Mouse (Mus musculus): Measurements from ENCODE around the gene Gm26992. TPM values are rescaled to one million over a fixed set of nuclear protein-coding genes. Genes with fewer than 3 reads are reported as not detected.
A peak's percentile ranks its signal among the peaks of the same experiment; 100 is the strongest.

Gm26992 gene
- polyA plus RNA-seq (2012; rRNA removed) = 0.41 TPM in 1 of 2 replicates, not detected in the other
- polyA plus RNA-seq (2014; fragmentation: Nextera tagmentation; extraction: Ambion mirVana) = not detected in 2 replicates

- Histone ChIP-seq H3K9ac (replicated peaks) (no peak within 1 kb of the TSS), H3K9me3 (ENCODE audit: control insufficient read depth, low read length) (no peaks in the 10 kb centered on the region), H3K36me3 (replicated peaks; ENCODE audit: control insufficient read depth, insufficient read depth, low read depth) (no peaks in the 10 kb centered on the region), H3K27me3 (ENCODE audit: control insufficient read depth, insufficient read depth, low read length) (no peaks in the 10 kb centered on the region), H3K4me3 (ENCODE audit: insufficient read depth in 1 of 2, low read depth in 2 of 2, low read length in 2 of 2) (no peak within 1 kb of the TSS), H3K27ac (no peak within 1 kb of the TSS), H3K4me1 (replicated peaks; ENCODE audit: control insufficient read depth in 2 of 2, insufficient read depth in 2 of 2, low read length in 1 of 2) (no peaks in the 10 kb centered on the region), H3K4me2 (ENCODE audit: low read depth) (no peak within 1 kb of the TSS)
- no peak for DNase-seq (ENCODE audit: low read depth in 3 of 3, low spot score in 3 of 3)
- 62% methylated on average over 2 of the region's 2 CpGs for WGBS (ENCODE audit: insufficient replicate concordance)
- no peak for ATAC-seq (ENCODE audit: insufficient read depth)
- no peak for TF ChIP-seq EP300 (IDR thresholded peaks at IDR 0.05; ENCODE audit: low read depth)
- TF ChIP-seq CTCF (IDR thresholded peaks at IDR 0.05; ENCODE audit: low read depth) = no peak
Measured at GRCm38 (mm10) chrX:103421710-103422109, at the start of gene Gm26992. Gene Gm26992 (plus strand): TSS chrX:103422010.

GRCm38 (mm10) chrX:103374250-103374649, 47.6 kb upstream of the Gm26992 start:
- DNase-seq (ENCODE audit: low read depth in 3 of 3, low spot score in 3 of 3) = no peak
- Histone ChIP-seq H3K27ac (no peak overlapping the region), H3K4me3 (ENCODE audit: insufficient read depth in 1 of 2, low read depth in 2 of 2, low read length in 2 of 2) (no peak overlapping the region), H3K4me2 (ENCODE audit: low read depth) (no peak overlapping the region), H3K27me3 (ENCODE audit: control insufficient read depth, insufficient read depth, low read length) (no peaks in the 10 kb centered on the region; the same call in 1 of the 2 replicates), H3K9ac (replicated peaks) (no peak overlapping the region), H3K4me1 (replicated peaks; ENCODE audit: control insufficient read depth in 2 of 2, insufficient read depth in 2 of 2, low read length in 1 of 2) (no peaks in the 10 kb centered on the region), H3K9me3 (ENCODE audit: control insufficient read depth, low read length) (no peaks in the 10 kb centered on the region), H3K36me3 (replicated peaks; ENCODE audit: control insufficient read depth, insufficient read depth, low read depth) (no peaks in the 10 kb centered on the region)
- TF ChIP-seq EP300 (IDR thresholded peaks at IDR 0.05; ENCODE audit: low read depth) (no peak), CTCF (IDR thresholded peaks at IDR 0.05; ENCODE audit: low read depth) (peak; percentile 38)
- 48% methylated on average over 5 of the region's 5 CpGs for WGBS (ENCODE audit: insufficient replicate concordance)
- no peak for ATAC-seq (ENCODE audit: insufficient read depth)

GRCm38 (mm10) chrX:103384528-103384927, 37.3 kb upstream of the Gm26992 start:
- H3K4me2 ChIP-seq (ENCODE audit: low read depth) = no peak overlapping the region
- WGBS (ENCODE audit: insufficient replicate concordance) = 51% methylated on average over 3 of the region's 3 CpGs

GRCm38 (mm10) chrX:103388131-103388530, 33.7 kb upstream of the Gm26992 start:
- no peaks in the 10 kb centered on the region for H3K4me1 ChIP-seq (replicated peaks; ENCODE audit: control insufficient read depth in 2 of 2, insufficient read depth in 2 of 2, low read length in 1 of 2)
- no peaks in the 10 kb centered on the region; the same call in 1 of the 2 replicates for H3K27me3 ChIP-seq (ENCODE audit: control insufficient read depth, insufficient read depth, low read length)
- DNase-seq (ENCODE audit: low read depth in 3 of 3, low spot score in 3 of 3) (no peak), ATAC-seq (ENCODE audit: insufficient read depth) (no peak)
- WGBS (ENCODE audit: insufficient replicate concordance) = 69% methylated on average over 3 of the region's 3 CpGs
- no peak overlapping the region for H3K4me3 ChIP-seq (ENCODE audit: insufficient read depth in 1 of 2, low read depth in 2 of 2, low read length in 2 of 2)
- no peak overlapping the region for H3K9ac ChIP-seq (replicated peaks)
- no peak for TF ChIP-seq CTCF (IDR thresholded peaks at IDR 0.05; ENCODE audit: low read depth)
- no peak for TF ChIP-seq EP300 (IDR thresholded peaks at IDR 0.05; ENCODE audit: low read depth)
- no peak overlapping the region for H3K27ac ChIP-seq
- H3K4me2 ChIP-seq (ENCODE audit: low read depth) = no peak overlapping the region
- no peaks in the 10 kb centered on the region for H3K36me3 ChIP-seq (replicated peaks; ENCODE audit: control insufficient read depth, insufficient read depth, low read depth)
- H3K9me3 ChIP-seq (ENCODE audit: control insufficient read depth, low read length) = no peaks in the 10 kb centered on the region

More at GRCm38 (mm10) chrX:103384528-103384927, 37.3 kb upstream of the Gm26992 start:
- no peaks in the 10 kb centered on the region for H3K4me1 ChIP-seq (replicated peaks; ENCODE audit: control insufficient read depth in 2 of 2, insufficient read depth in 2 of 2, low read length in 1 of 2)
- ATAC-seq (ENCODE audit: insufficient read depth) = no peak
- H3K27ac ChIP-seq = no peak overlapping the region
- H3K36me3 ChIP-seq (replicated peaks; ENCODE audit: control insufficient read depth, insufficient read depth, low read depth) = no peaks in the 10 kb centered on the region
- H3K27me3 ChIP-seq (ENCODE audit: control insufficient read depth, insufficient read depth, low read length) = no peaks in the 10 kb centered on the region; the same call in 1 of the 2 replicates
- DNase-seq (ENCODE audit: low read depth in 3 of 3, low spot score in 3 of 3) = no peak
- H3K4me3 ChIP-seq (ENCODE audit: insufficient read depth in 1 of 2, low read depth in 2 of 2, low read length in 2 of 2) = no peak overlapping the region
- H3K9ac ChIP-seq (replicated peaks) = no peak overlapping the region
- H3K9me3 ChIP-seq (ENCODE audit: control insufficient read depth, low read length) = no peaks in the 10 kb centered on the region
- TF ChIP-seq EP300 (IDR thresholded peaks at IDR 0.05; ENCODE audit: low read depth) (no peak), CTCF (IDR thresholded peaks at IDR 0.05; ENCODE audit: low read depth) (no peak; the same call in 1 of the 2 replicates)

- H3K27ac ChIP-seq = no peak overlapping the region
- TF ChIP-seq EP300 (IDR thresholded peaks at IDR 0.05; ENCODE audit: low read depth) = no peak
- TF ChIP-seq CTCF (IDR thresholded peaks at IDR 0.05; ENCODE audit: low read depth) = no peak
- no peaks in the 10 kb centered on the region; the same call in 1 of the 2 replicates for H3K27me3 ChIP-seq (ENCODE audit: control insufficient read depth, insufficient read depth, low read length)
- H3K4me3 ChIP-seq (ENCODE audit: insufficient read depth in 1 of 2, low read depth in 2 of 2, low read length in 2 of 2) = no peak overlapping the region
- 25% methylated on average over 1 of the region's 1 CpGs for WGBS (ENCODE audit: insufficient replicate concordance)
- no peak overlapping the region for H3K4me2 ChIP-seq (ENCODE audit: low read depth)
- DNase-seq (ENCODE audit: low read depth in 3 of 3, low spot score in 3 of 3) (no peak), ATAC-seq (ENCODE audit: insufficient read depth) (no peak)
- no peaks in the 10 kb centered on the region for H3K4me1 ChIP-seq (replicated peaks; ENCODE audit: control insufficient read depth in 2 of 2, insufficient read depth in 2 of 2, low read length in 1 of 2)
- H3K9me3 ChIP-seq (ENCODE audit: control insufficient read depth, low read length) = no peaks in the 10 kb centered on the region
- no peak overlapping the region for H3K9ac ChIP-seq (replicated peaks)
- H3K36me3 ChIP-seq (replicated peaks; ENCODE audit: control insufficient read depth, insufficient read depth, low read depth) = no peaks in the 10 kb centered on the region
Measured at GRCm38 (mm10) chrX:103393841-103394240, 28.0 kb upstream of the Gm26992 start.
